Mouse (Mus musculus) thymus, postnatal 25 days (tissue): Measurements from ENCODE around the gene Gm4969.

Experiments used
- DNase-seq: peaks from one replicate; pipeline ENCODE4 v3.0.0; 2022

The Gm4969 gene

DNA sequence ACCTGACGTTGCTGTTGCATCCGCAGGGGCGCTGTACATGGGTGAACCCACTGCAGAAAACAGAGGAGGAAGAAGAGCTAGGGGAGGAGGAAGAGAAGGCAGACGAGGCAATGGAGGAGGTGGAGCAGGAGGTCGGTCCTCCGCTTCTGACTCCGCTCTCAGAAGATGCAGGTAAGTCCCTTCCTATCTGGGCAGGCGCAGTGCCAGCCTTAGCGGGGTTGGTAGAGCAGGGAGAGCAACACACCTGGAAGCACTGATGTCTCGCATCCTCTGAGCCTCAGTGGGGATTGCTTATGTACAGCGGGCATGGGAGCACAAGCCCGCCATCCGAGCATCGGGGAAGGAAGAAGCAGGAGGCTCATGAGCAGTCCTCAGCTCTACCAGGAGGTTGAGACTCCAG is 51.1 kb downstream of the Gm4969 start:
- no peak for DNase-seq

DNA sequence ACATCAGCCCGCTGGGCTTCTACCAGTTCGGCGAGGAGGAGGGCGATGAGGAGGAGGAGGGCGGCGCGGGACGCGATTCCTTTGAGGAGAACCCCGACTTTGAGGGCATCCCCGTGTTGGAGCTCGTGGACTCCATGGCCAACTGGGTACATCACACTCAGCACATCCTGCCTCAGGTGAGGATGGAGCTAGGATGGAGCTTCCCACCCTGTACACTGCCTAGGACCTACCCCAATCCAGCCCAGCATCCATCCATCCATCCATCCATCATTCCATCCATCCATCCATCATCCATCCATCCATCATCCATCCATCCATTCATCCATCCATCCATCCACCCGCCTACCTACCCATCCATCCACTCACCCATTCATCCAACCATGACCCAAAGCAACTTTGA is 52.3 kb downstream of the Gm4969 start:
- no peak for DNase-seq

DNA sequence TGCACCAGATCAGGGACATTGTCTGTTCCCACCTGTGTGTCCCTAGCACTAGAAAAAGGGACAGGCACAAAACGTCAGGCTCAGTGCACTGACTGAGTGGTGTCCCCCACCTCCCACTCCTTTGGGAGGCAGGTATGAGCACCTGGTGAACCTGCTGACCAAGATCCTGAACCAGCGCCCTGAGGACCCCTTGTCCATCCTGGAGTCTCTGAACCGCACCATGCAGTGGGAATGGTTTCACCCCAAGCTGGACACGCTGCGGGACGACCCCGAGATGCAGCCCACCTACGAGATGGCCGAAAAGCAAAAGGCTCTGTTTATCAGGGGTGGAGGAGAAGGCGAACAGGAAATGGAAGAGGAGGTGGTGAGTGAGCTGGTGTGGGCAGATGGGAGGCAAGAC is 60.8 kb downstream of the Gm4969 start:
- DNase-seq: no peak

DNA sequence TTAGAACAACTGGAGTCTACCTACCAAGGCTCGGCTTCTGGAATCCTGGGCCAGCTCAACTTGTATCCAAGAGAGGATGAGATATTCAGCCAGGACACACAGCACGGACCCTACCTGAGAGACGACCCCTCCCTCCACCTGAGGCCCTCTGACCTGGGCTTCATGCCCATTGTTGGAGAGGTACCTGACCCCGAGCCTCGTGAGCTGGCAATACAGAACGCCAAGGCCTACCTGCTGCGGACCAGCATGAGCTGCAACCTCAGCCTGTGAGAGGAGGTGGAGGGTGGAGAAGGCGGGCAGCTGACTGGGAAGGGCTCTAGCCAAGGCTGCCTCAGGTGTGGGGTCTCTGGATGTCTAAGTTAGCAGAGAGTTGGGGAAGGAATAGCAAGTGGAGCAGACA is 63.1 kb downstream of the Gm4969 start:
- DNase-seq: no peak

DNA sequence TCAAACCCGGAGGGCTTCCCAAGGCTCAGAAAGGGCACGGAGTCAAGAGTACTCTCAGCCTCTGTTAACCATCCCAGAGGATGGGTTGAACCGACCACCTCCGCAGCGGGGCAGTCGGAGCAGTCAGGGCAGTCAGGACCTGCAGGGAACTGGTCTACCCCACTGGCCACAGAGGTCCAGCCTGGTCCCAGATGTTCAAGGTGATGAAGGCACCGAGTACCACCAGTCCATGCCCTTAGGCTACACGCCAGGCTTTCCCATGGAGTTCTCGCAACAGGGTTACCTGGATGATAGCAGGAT is 63.4 kb downstream of the Gm4969 start:
- DNase-seq: no peak

DNA sequence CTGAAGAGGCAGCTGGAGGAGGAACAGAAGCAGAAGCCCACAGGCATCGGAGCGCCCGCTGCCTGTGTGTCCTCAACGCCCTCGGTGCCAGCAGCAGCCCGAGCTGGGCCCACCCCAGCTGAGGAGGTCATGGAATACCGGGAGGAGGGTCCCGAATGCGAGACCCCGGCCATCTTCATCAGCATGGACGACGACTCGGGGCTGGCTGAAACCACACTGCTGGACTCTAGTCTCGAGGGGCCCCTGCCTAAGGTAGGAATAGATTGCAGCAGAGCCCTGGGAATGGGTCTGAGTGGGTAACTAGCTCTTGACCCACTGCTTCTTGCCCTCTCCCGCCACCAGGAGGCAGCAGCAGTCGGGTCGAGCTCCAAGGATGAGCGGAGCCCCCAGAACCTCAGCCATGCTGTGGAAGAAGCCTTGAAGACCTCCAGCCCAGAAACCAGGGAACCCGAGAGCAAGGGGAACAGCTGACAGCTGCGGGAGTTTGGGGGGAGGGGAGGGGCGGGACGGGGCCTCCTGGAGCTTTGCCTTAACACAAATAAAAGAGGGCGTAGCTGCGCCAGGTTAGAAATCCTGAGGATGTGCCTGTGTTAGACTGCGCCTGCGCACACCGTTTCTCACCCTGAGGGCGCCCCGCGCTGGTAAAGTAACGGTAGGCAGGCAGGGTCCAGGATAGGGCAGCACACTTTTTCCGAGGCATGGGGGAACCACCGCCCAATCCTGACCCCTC is 64.0 kb downstream of the Gm4969 start, which contains the start of gene Rsph6a:
Rsph6a (plus strand) TSS at position 644 of the 730 bp plus-strand sequence.
- DNase-seq: peak; percentile 37

DNA sequence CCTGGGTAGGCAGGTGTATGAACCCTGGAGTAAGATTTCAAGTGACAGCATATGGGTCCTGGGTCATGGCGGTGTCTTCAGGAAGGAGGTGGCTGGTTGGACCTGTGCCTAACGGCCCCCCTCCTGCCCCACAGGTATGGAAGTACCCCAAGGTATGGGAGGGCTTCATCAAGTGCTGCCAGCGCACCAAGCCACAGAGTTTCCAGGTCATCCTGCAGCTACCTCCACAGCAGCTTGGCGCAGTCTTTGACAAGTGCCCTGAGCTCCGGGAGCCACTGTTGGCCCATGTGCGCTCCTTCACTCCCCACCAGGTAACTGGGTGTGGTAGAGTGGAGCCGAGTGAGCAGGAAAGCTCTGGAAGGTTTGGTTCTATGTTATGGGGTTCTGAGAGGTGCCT is 65.0 kb downstream of the Gm4969 start:
- DNase-seq: no peak

DNA sequence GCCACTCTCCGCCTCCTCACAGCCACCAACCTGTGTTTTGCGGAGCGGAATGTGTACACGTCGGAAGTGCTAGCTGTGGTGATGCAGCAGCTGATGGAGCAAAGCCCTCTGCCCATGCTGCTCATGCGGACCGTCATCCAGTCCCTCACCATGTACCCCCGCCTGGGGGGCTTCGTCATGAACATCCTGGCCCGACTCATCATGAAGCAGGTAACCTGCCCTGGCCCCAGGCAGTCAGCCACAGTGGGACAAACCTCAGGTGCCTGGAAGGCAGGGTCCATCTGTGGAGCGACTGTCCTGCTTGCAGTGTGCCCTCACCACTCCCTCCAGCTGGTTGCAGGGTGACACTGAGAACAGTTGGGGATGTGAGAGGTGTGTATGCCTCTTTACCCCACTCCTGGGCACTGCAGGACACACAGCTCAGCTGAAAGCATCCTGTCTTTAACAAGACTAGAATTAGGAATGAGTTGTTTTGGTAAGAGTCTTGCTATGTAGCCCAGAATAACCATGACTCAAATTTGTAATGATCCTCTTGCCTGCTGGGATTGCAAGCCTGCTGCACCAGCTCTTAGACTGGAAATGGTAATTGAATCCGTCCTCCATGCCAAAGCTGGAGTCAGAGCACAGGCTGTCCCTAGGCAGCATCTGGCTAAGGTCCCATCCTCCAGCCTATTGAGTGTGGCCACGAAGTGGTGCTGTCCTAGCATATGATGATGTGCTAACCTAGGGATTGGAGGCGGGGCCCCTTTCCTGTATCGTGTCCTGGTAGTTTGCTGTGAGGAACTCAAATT is 65.6 kb downstream of the Gm4969 start:
- no peak for DNase-seq

DNA sequence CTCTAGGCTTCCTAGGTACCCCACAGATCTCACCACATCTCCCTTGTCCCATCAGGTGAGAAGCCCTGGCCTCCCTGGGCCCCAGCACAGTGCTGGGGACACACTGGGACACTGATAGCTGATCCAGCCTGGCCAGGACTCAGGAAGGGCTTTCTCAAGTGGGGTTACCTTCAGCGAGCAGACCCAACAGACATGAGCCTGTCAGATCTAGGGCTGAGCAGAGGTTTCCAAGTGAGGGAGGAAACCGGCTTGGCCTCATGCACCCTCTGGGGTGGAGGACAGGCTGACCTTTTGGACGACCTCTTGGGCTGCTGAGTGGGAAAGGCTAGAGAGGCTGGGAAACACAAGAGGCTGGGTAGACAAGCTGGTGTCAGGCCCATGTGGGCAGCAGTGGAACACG is 67.0 kb downstream of the Gm4969 start:
- no peak for DNase-seq

DNA sequence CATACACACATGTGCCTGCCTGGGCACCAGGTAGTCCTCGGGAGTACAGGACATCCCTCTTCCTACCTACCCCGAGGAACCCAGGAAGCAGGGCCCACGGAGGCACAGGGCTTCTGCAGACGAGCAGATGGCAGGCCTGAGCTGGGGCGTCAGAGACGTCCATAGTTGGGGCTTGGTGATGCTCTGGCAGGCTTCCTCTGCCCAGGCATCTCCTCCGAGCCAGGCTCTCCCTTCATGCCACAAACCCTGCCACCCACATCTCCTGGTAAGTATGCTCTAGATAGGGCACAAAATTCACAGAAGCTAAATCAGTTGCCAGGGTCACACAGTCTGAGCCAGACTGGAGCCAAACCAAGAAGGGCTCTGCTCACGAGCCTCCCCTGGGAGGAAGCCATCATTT is 68.0 kb downstream of the Gm4969 start:
- no peak for DNase-seq

DNA sequence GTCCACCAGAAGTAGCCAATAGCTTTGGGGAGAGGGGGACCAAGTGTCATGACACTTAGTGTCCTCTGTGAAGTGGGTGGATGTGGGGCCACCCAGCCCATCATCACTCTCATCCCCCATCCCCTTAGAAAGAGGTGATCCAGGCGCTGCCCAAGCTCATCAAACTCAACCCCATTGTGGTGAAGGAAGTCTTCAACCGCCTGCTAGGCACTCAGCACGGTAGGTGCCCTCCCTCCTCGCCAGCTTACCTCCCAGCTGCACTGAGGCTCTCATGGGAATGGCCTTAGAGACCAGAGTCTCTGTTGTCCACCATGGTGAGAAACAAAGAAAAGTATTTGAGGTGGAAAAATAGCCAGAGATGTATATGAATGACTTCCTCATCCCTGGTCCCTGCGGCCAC is 68.9 kb downstream of the Gm4969 start:
- no peak for DNase-seq
